Mouse (Mus musculus) olfactory bulb, adult 2 months (tissue): ENCODE results near the gene Insl6. TPM values are rescaled to one million over a fixed set of nuclear protein-coding genes. Genes with fewer than 3 reads are reported as not detected.

Experiments
- H3K27ac ChIP-seq: fragments of 200-500 bp; 2 replicates; pipeline ENCODE4 v1.5.1; 2012; ENCODE audit warnings: low read depth, low read length; ENCODE audit not compliant: insufficient read depth
- H3K4me1 ChIP-seq: fragments of 200-500 bp; 2 replicates; pipeline ENCODE4 v1.6.1; 2012; ENCODE audit warnings: low read length; ENCODE audit not compliant: control insufficient read depth, insufficient read depth
- H3K4me3 ChIP-seq: fragments of 200-500 bp; 2 replicates; pipeline ENCODE4 v1.5.1; 2012; ENCODE audit warnings: mild to moderate bottlenecking, low read depth, low read length, moderate library complexity; ENCODE audit not compliant: insufficient read depth
- CTCF ChIP-seq: fragments of 200-500 bp; IDR thresholded peaks from 2 replicates; pipeline ENCODE4 v1.5.1; 2012; ENCODE audit warnings: low read depth, mild to moderate bottlenecking, low read length, moderate library complexity; ENCODE audit not compliant: insufficient read depth
- POLR2A ChIP-seq: fragments of 200-500 bp; IDR thresholded peaks from 2 replicates; pipeline ENCODE4 v1.6.1; 2012; ENCODE audit warnings: mild to moderate bottlenecking, low read depth, low read length, moderate library complexity; ENCODE audit not compliant: insufficient read depth
- WGBS: fragments of 180-500 bp; shearing (Covaris S2); methylation state at CpG from one replicate; pipeline ENCODE4 v1.1.7; 2018; 5-methylcytosine and 5-hydroxymethylcytosine counted together
- polyA plus RNA-seq: library from polyadenylated mRNA; stranded (reverse); fragments of >200 nt; gene quantifications from 2 replicates; pipeline ENCODE4 v1.2.4, GENCODE M21; 2012; ENCODE audit warnings: low replicate concordance; ENCODE audit not compliant: missing spikeins, insufficient read depth, insufficient read length

Insl6 gene
- polyA plus RNA-seq, 1 experiment, result not detected

- WGBS, result 3% methylated on average over 23 of the region's 23 CpGs
- no peak for TF ChIP-seq CTCF
- TF ChIP-seq POLR2A, result no peak
- peak within 1 kb of the TSS; percentile 53 for H3K4me3 ChIP-seq
- H3K4me1 ChIP-seq, result peaks cover 8% of the 10 kb centered on the region
- H3K27ac ChIP-seq, result no peak within 1 kb of the TSS
These were observed 9.1 kb upstream of the Insl6 start, which contains the start of gene Rln1 for GRCm38 (mm10) chr19:29334068-29334745. Gene Rln1 (minus strand): TSS chr19:29334670.

GRCm38 (mm10) chr19:29326822-29327552 is 1.8 kb upstream of the Insl6 start:
- H3K27ac ChIP-seq, result no peak overlapping the region
- no peak overlapping the region for H3K4me3 ChIP-seq
- peaks cover 3% of the 10 kb centered on the region; the same call in 1 of the 2 replicates for H3K4me1 ChIP-seq
- TF ChIP-seq POLR2A (no peak), CTCF (no peak)
- 63% methylated on average over 13 of the region's 13 CpGs for WGBS

DNA sequence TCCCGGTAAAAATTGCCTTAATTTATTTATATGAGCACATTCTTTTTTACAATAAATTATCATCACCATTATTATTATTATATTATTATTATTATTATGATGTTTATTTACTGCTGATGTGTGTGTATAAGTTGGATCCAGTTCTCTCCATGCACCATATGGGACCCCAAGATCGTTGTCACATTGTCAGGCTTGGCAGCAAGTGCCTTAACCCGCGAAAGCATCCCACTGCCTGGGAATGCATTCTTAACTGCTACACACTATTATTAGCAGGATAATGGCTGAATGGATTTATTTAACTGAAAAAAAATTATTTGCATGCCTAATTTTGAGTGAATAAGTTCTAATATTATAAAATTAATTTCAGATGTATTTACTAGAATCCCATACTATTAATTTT is 1.2 kb upstream of the Insl6 start:
- Histone ChIP-seq H3K4me3 (no peak overlapping the region), H3K27ac (no peak overlapping the region), H3K4me1 (peaks cover 3% of the 10 kb centered on the region; the same call in 1 of the 2 replicates)
- WGBS, result 59% methylated on average over 4 of the region's 4 CpGs
- no peak for TF ChIP-seq CTCF

GRCm38 (mm10) chr19:29325852-29326180 is 660 bp upstream of the Insl6 start:
- 75% methylated on average over 9 of the region's 9 CpGs for WGBS
- Histone ChIP-seq H3K27ac (no peak overlapping the region), H3K4me1 (peaks cover 3% of the 10 kb centered on the region; the same call in 1 of the 2 replicates), H3K4me3 (no peak overlapping the region)
- no peak for TF ChIP-seq CTCF
- TF ChIP-seq POLR2A, result no peak

DNA sequence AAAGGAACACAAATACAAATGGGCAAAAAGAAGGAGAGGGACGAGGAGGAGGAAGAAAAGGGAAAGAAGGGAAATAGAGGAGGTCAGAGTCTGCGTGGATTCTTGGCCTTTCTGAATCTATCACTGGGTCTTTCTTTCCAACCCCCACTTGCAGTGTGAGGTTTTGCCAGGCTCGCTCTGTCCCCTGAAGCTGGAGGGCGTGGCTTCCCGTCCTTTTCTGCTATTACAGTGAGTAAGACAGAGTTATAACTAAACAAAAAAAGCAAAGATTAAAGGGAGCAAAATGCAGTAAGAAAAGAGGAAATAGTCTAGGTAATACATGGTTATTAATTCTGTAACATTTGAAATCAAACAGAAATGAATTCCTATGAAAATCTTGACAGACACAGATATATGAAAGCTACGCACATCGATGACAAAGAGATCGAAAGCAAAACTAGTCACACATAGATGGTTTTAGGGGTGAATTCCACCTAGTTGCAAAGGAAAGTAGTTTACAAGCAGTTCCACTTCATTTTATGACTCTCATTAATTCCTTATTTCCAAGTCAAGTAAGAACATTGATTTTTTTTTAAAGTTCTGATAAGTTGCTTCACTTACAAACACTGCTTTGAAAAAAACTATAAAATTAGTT is 1.6 kb downstream of the Insl6 start:
- WGBS, result 82% methylated on average over 8 of the region's 8 CpGs
- H3K4me3 ChIP-seq, result no peak overlapping the region
- H3K27ac ChIP-seq, result no peak overlapping the region
- no peak for TF ChIP-seq POLR2A
- no peak for TF ChIP-seq CTCF
- peaks cover 3% of the 10 kb centered on the region; the same call in 1 of the 2 replicates for H3K4me1 ChIP-seq

- 57% methylated on average over 7 of the region's 7 CpGs for WGBS
- TF ChIP-seq CTCF, result no peak
- no peak for TF ChIP-seq POLR2A
- no peaks in the 10 kb centered on the region for H3K4me1 ChIP-seq
- H3K4me3 ChIP-seq, result no peak overlapping the region
- H3K27ac ChIP-seq, result no peak overlapping the region
These were observed 12.5 kb downstream of the Insl6 start for GRCm38 (mm10) chr19:29312661-29313060.

- H3K4me1 ChIP-seq, result no peaks in the 10 kb centered on the region
- TF ChIP-seq CTCF, result no peak
- TF ChIP-seq POLR2A, result no peak
- H3K27ac ChIP-seq, result no peak overlapping the region
- no peak overlapping the region for H3K4me3 ChIP-seq
- WGBS, result 84% methylated on average over 8 of the region's 8 CpGs
These were observed 13.4 kb downstream of the Insl6 start for GRCm38 (mm10) chr19:29311791-29312190.

- no peak for TF ChIP-seq CTCF
- no peak for TF ChIP-seq POLR2A
- Histone ChIP-seq H3K27ac (no peak overlapping the region), H3K4me1 (no peaks in the 10 kb centered on the region)
These were observed 16.3 kb downstream of the Insl6 start for GRCm38 (mm10) chr19:29308832-29309231.

DNA sequence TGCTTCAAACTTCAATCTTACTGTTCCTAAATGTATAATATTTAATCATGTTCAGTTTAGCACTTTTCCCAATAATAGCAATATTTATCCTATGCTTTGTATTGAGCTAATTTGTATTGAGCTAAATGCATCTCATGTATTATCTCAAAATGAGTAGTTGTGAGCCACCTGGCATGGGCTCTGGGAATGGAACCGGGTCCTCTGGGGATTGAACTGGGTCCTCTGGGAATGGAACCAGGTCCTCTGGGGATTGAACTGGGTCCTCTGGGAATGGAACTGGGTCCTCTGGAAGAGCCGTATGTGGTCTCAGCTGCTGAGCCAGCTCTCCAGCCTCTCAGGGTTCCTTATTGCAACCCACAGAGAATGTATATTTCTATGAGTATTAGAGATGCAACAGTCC is 23.0 kb downstream of the Insl6 start:
- 76% methylated on average over 2 of the region's 2 CpGs for WGBS
- H3K27ac ChIP-seq, result no peak overlapping the region
- H3K4me3 ChIP-seq, result no peak overlapping the region
- no peak for TF ChIP-seq CTCF
- TF ChIP-seq POLR2A, result no peak
- no peaks in the 10 kb centered on the region for H3K4me1 ChIP-seq

More at GRCm38 (mm10) chr19:29308832-29309231, 16.3 kb downstream of the Insl6 start:
- H3K4me3 ChIP-seq, result no peak overlapping the region
